Mouse (Mus musculus) embryonic fibroblast, embryonic 13.5 days (primary cell): ENCODE results near the gene Klc2.

ENCODE experiments used
- CTCF ChIP-seq: IDR thresholded peaks from 2 replicates; pipeline ENCODE4 v1.5.1; 2011; ENCODE audit warnings: mild to moderate bottlenecking, control low read depth, low read length, moderate library complexity, borderline replicate concordance; ENCODE audit not compliant: insufficient read depth
- POLR2A ChIP-seq: IDR thresholded peaks from 2 replicates; pipeline ENCODE4 v1.6.1; 2011; ENCODE audit warnings: low read depth, mild to moderate bottlenecking, control low read depth, low read length, moderate library complexity

DNA sequence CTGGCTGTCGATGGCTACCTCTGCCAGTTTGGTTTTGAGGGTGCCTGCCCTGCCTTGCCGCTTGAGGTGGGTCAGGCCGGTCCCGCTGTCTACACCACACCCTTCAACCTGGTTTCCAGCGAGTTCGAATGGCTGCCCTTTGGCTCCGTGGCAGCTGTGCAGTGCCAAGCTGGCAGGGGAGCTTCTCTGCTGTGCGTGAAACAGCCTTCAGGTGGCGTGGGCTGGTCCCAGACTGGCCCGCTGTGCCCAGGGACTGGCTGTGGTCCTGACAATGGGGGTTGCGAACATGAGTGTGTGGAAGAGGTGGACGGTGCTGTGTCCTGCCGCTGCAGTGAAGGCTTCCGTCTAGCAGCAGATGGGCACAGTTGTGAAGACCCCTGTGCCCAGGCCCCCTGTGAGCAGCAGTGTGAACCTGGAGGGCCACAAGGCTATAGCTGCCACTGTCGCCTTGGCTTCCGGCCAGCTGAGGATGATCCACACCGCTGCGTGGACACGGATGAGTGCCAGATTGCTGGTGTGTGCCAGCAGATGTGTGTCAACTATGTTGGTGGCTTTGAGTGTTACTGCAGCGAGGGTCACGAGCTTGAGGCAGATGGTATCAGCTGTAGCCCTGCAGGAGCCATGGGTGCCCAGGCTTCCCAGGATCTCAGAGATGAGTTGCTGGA is 49.7 kb downstream of the Klc2 start:
- no peak for TF ChIP-seq CTCF
- TF ChIP-seq POLR2A = peak; percentile 51
